Mouse (Mus musculus) layer of hippocampus, adult 18-20 months (tissue): Measurements from ENCODE around the gene Trappc3. TPM values are rescaled to one million over a fixed set of nuclear protein-coding genes. Genes with fewer than 3 reads are reported as not detected.
"Not testable (repeated sequence)": the region's sequence is repeated elsewhere in the genome, so short reads cannot be mapped to it uniquely, and the experiment has no call there.

ENCODE experiments used
- DNase-seq, 2 experiments: peaks; one replicate each; pipeline ENCODE4 v3.0.0; 2022; ENCODE audit warnings: low spot score in 2 of 2
- long read RNA-seq: library from polyadenylated mRNA; stranded (forward); transcript quantifications from one replicate; pipeline ENCODE4 v2.0.0, GENCODE M21; 2021
- total RNA-seq, 2 experiments: library from RNA; stranded (reverse); gene quantifications; 2 replicates each; pipeline ENCODE4 v1.2.3; 2021

Trappc3 gene
- total RNA-seq = 10 to 100 TPM; 83.4 to 87.4 TPM
- long read RNA-seq, transcript Trappc3-201 (5 exons, 1,336 nt) = major isoform, 10 of 13 reads
- long read RNA-seq, partial matches to known transcripts = 1 of 13 reads
- long read RNA-seq, other reads (novel, unspliced or antisense) = 2 of 13 reads

GRCm38 (mm10) chr4:126262119-126262807 is at the start of gene Trappc3:
Trappc3 (plus strand) TSS chr4:126262325.
- DNase-seq = peak; percentile 99 to 100

- DNase-seq = no peak
Observed at GRCm38 (mm10) chr4:126217771-126218170, 44.4 kb upstream of the Trappc3 start.

GRCm38 (mm10) chr4:126219540-126219939 is 42.6 kb upstream of the Trappc3 start:
- not testable (repeated sequence) for DNase-seq

- DNase-seq = no peak
Observed at GRCm38 (mm10) chr4:126220045-126220444, 42.1 kb upstream of the Trappc3 start.

- DNase-seq = no peak
Observed at GRCm38 (mm10) chr4:126222631-126223030, 39.5 kb upstream of the Trappc3 start.

- DNase-seq = no peak
Observed at GRCm38 (mm10) chr4:126226640-126227039, 35.5 kb upstream of the Trappc3 start.

GRCm38 (mm10) chr4:126227077-126227761 is 34.9 kb upstream of the Trappc3 start:
- peak; percentile 78 to 92 for DNase-seq

GRCm38 (mm10) chr4:126228144-126228543 is 34.0 kb upstream of the Trappc3 start:
- no peak for DNase-seq

- no peak for DNase-seq
Observed at GRCm38 (mm10) chr4:126229900-126230299, 32.2 kb upstream of the Trappc3 start.

- DNase-seq = no peak
Observed at GRCm38 (mm10) chr4:126233676-126234308, 28.3 kb upstream of the Trappc3 start.

GRCm38 (mm10) chr4:126234496-126235175 is 27.5 kb upstream of the Trappc3 start:
- no peak for DNase-seq

- no peak for DNase-seq
Observed at GRCm38 (mm10) chr4:126235191-126235590, 26.9 kb upstream of the Trappc3 start.

GRCm38 (mm10) chr4:126236467-126237280 is 25.5 kb upstream of the Trappc3 start:
- DNase-seq = peak in 1 of 2 experiments; percentile 5

- DNase-seq = peak in 1 of 2 experiments; percentile 50
Observed at GRCm38 (mm10) chr4:126237721-126238242, 24.3 kb upstream of the Trappc3 start.

- DNase-seq = peak in 1 of 2 experiments; percentile 3
Observed at GRCm38 (mm10) chr4:126239862-126240475, 22.2 kb upstream of the Trappc3 start.

GRCm38 (mm10) chr4:126241956-126242355 is 20.2 kb upstream of the Trappc3 start:
- DNase-seq = no peak

GRCm38 (mm10) chr4:126242510-126242909 is 19.6 kb upstream of the Trappc3 start:
- no peak for DNase-seq

- no peak for DNase-seq
Observed at GRCm38 (mm10) chr4:126246202-126246889, 15.8 kb upstream of the Trappc3 start.

GRCm38 (mm10) chr4:126248261-126248868 is 13.8 kb upstream of the Trappc3 start:
- no peak for DNase-seq
